Mouse (Mus musculus) liver, adult 10 weeks (tissue): ENCODE results near the gene Gpn1. TPM values are rescaled to one million over a fixed set of nuclear protein-coding genes. Genes with fewer than 3 reads are reported as not detected.

ENCODE experiments used
- polyA plus RNA-seq: library from polyadenylated mRNA; stranded (reverse); fragments of 350-450 nt; fragmentation: Illumina TruSeq; extraction: RNeasy Lipid Tissue Mini Kit (QIAGEN cat#74804); gene quantifications from one replicate; pipeline ENCODE4 v1.2.3, GENCODE M21; 2014; ENCODE audit warnings: low read depth, low replicate concordance

The Gpn1 gene
- polyA plus RNA-seq = 8.7 TPM

GRCm38 (mm10) chr5:31494513-31495297 is at the start of gene Gpn1:
Gpn1 (plus strand) TSS chr5:31494741.

DNA sequence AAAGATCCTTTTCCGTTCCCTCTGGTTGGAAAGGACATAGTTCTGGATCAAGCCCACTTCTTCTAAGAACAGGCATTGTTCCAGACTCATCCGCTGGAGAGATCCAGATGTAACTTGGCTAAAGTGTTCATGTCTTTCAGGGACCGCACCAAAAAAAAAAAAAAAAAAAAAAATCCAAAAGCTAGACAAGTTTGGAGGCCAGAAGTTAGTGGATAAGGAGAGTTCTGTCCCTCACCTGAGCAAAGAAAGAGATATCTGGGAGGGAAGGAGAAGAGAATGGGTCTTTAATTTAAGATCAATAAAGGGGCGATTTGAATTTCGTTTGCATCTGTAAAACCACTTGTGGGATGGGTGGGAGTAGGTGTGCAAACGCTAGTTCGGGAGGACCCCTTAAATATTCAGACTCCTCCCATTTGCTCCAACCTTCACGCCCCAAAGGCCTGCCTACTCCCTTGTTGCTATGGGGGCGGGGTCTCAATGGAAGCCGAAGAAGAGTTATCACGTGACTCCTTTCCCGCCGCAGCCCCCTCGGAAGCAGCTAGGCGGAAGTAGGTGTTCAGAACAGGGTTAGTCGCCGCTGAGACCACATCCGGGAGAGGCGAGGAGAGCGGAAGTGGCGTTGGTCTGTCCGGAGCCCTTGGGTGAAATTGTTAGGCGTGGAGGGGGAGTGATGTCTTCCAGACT is 42.5 kb upstream of the Gpn1 start, which contains the start of gene Zfp512:
Gene Zfp512 (plus strand): TSS at position 554 of the 684 bp plus-strand sequence.

GRCm38 (mm10) chr5:31485440-31485839 is 9.1 kb upstream of the Gpn1 start, which contains the start of gene 4930548H24Rik:
4930548H24Rik (plus strand) TSS chr5:31485740.

GRCm38 (mm10) chr5:31526354-31527116 is 32.0 kb downstream of the Gpn1 start, which contains the start of gene Slc4a1ap:
Slc4a1ap (plus strand) TSS chr5:31526995.

DNA sequence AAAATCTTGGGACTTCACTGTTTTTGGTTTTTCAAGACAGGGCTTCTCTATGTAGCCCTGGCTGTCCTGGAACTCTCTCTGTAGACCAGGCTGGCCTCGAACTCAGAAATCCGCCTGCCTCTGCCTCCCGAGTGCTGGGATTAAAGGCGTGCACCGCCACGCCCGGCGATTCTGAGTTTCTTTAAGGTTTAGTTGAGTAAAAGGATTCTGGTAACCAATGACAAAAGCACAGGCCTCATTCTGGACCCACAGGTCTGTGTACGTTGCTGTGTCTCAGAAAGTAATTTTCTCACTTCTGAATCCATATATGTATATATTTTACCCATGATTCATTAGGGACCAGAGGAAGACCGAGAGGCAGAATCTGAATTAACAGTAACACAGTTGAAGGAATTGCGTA is 33.2 kb downstream of the Gpn1 start, which contains the start of gene Supt7l:
Gene Supt7l (minus strand): TSS at position 101 of the 400 bp plus-strand sequence.

Other genes starting within 250 kb of the Gpn1 start
- 1.0 TPM for gene Krtcap3, start 243.1 kb upstream of the Gpn1 start, polyA plus RNA-seq
- gene Ift172, start 203.6 kb upstream of the Gpn1 start, polyA plus RNA-seq = 6.5 TPM
- gene Fndc4, start 198.7 kb upstream of the Gpn1 start, polyA plus RNA-seq = 27.8 TPM
- 78.9 TPM for gene Gckr, start 197.3 kb upstream of the Gpn1 start, polyA plus RNA-seq
- gene Zfp512, start 42.3 kb upstream of the Gpn1 start, polyA plus RNA-seq = 8.1 TPM
- not detected for gene 4930548H24Rik, start 9.0 kb upstream of the Gpn1 start, polyA plus RNA-seq
- 25.7 TPM for gene Slc4a1ap, start 32.3 kb downstream of the Gpn1 start, polyA plus RNA-seq
- gene Supt7l, start 33.1 kb downstream of the Gpn1 start, polyA plus RNA-seq = 5.4 TPM
- 51.9 TPM for gene Mrpl33, start 102.2 kb downstream of the Gpn1 start, polyA plus RNA-seq
- 12.9 TPM for gene Rbks, start 202.9 kb downstream of the Gpn1 start, polyA plus RNA-seq
- 52.8 TPM for gene Babam2, start 202.9 kb downstream of the Gpn1 start, polyA plus RNA-seq